Mouse (Mus musculus) midbrain, postnatal 0 days (tissue): ENCODE measurements at regions not wholly inside any gene's neighbourhood (a gene's known extent, or its start where the extent isn't known, plus 50 kb on each side); places are given as distances from the start of the nearest gene placed in this dataset.
A peak's percentile ranks its signal among the peaks of the same experiment; 100 is the strongest.

Experiments
- ATAC-seq: fragments of 200-750 bp; cut with Nextera tagmentation; 2 replicates; pipeline ENCODE4 v1.8.0; 2017; ENCODE audit warnings: moderate number of reproducible peaks, mild to moderate bottlenecking, moderate TSS enrichment, moderate library complexity; ENCODE audit not compliant: low FRiP score
- DNase-seq: peaks from one replicate; pipeline ENCODE4 v3.0.0-alpha.2; 2015; ENCODE audit warnings: low spot score
- H3K27ac ChIP-seq: fragments of 300-500 bp; sonication (generic); 2 replicates; pipeline ENCODE4 v1.5.1; 2014; ENCODE audit warnings: low read depth, mild to moderate bottlenecking, low read length, mixed read lengths
- H3K27me3 ChIP-seq: fragments of 300-500 bp; sonication (generic); 2 replicates; pipeline ENCODE4 v1.6.1; 2014; ENCODE audit warnings: low read length, control low read depth, mixed read lengths; ENCODE audit not compliant: insufficient read depth
- H3K36me3 ChIP-seq: fragments of 300-500 bp; sonication (generic); 2 replicates; pipeline ENCODE4 v1.6.1; 2014; ENCODE audit warnings: low read length, control low read depth, mixed read lengths; ENCODE audit not compliant: insufficient read depth
- H3K4me1 ChIP-seq: fragments of 300-500 bp; sonication (generic); 2 replicates; pipeline ENCODE4 v1.6.1; 2014; ENCODE audit warnings: mild to moderate bottlenecking, control low read depth, antibody characterized with exemption, low read length, mixed read lengths; ENCODE audit not compliant: insufficient read depth
- H3K4me2 ChIP-seq: fragments of 300-500 bp; sonication (generic); 2 replicates; pipeline ENCODE4 v1.6.1; 2014; ENCODE audit warnings: low read depth, mild to moderate bottlenecking, low read length, mixed read lengths; ENCODE audit not compliant: poor library complexity, severe bottlenecking
- H3K4me3 ChIP-seq: fragments of 300-500 bp; sonication (generic); 2 replicates; pipeline ENCODE4 v1.5.1; 2014; ENCODE audit warnings: low read depth, mild to moderate bottlenecking, low read length, moderate library complexity
- H3K9ac ChIP-seq: fragments of 300-500 bp; sonication (generic); replicated peaks from 2 replicates; pipeline ENCODE4 v1.6.1; 2014; ENCODE audit warnings: mild to moderate bottlenecking, low read length, moderate library complexity, mixed read lengths; ENCODE audit not compliant: poor library complexity, severe bottlenecking
- H3K9me3 ChIP-seq: fragments of 300-500 bp; sonication (generic); 2 replicates; pipeline ENCODE4 v1.6.1; 2016; ENCODE audit warnings: low read length, control low read depth
- CTCF ChIP-seq: IDR thresholded peaks from 2 replicates; pipeline ENCODE4 v1.5.1; 2016; ENCODE audit warnings: antibody characterized with exemption, mild to moderate bottlenecking
- WGBS: fragments of 180-500 bp; shearing (Covaris S2); extraction: QIAGEN DNeasy Blood & Tissue Kit; methylation state at CpG from one replicate; pipeline ENCODE4 v1.1.7; 2014; 5-methylcytosine and 5-hydroxymethylcytosine counted together

DNA sequence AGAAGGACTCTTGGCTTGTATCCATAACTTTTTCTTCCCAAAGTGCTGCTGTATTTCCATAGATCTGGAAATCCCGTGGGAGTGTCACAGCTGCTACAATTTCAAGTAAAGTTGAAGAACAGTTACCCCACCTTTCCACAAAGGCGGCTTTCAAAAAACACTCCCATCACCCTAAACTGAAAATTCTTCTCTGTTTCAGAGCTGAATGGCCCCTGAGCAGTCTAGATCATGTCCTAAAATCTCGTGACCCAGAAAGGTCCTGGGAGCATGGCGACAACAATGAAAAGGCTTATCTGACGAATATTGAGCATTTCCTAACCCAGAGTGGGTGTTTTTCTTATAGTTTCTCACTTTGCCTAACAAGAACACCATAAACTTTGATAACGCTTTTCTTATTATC, 92.2 kb downstream of the Olfr267 start:
- no peak for TF ChIP-seq CTCF
- Histone ChIP-seq H3K9ac (no peak overlapping the region), H3K4me1 (no peaks in the 10 kb centered on the region), H3K36me3 (no peaks in the 10 kb centered on the region), H3K9me3 (no peaks in the 10 kb centered on the region), H3K4me3 (no peak overlapping the region), H3K27ac (no peak overlapping the region), H3K4me2 (no peak overlapping the region), H3K27me3 (no peaks in the 10 kb centered on the region)
- no peak for DNase-seq
- 76% methylated on average over 6 of the region's 6 CpGs for WGBS
- no peak for ATAC-seq

- Histone ChIP-seq H3K9ac (no peak overlapping the region), H3K4me2 (no peak overlapping the region), H3K27me3 (no peaks in the 10 kb centered on the region), H3K36me3 (no peaks in the 10 kb centered on the region), H3K4me1 (no peaks in the 10 kb centered on the region), H3K27ac (no peak overlapping the region), H3K9me3 (no peaks in the 10 kb centered on the region), H3K4me3 (no peak overlapping the region)
- 84% methylated on average over 6 of the region's 6 CpGs for WGBS
- TF ChIP-seq CTCF = no peak
- DNase-seq = no peak
- ATAC-seq = no peak
Measured at GRCm38 (mm10) chr4:58693018-58693417, 94.5 kb downstream of the Olfr267 start.

GRCm38 (mm10) chr4:58681926-58682325, 105.6 kb downstream of the Olfr267 start:
- Histone ChIP-seq H3K9ac (no peak overlapping the region), H3K4me1 (no peaks in the 10 kb centered on the region), H3K36me3 (no peaks in the 10 kb centered on the region), H3K27ac (no peak overlapping the region), H3K9me3 (no peaks in the 10 kb centered on the region), H3K4me3 (no peak overlapping the region), H3K27me3 (no peaks in the 10 kb centered on the region), H3K4me2 (no peak overlapping the region)
- ATAC-seq (no peak), DNase-seq (no peak)
- WGBS = 87% methylated on average over 4 of the region's 4 CpGs
- no peak for TF ChIP-seq CTCF

- TF ChIP-seq CTCF = no peak
- no peak overlapping the region for H3K4me2 ChIP-seq
- no peak for ATAC-seq
- DNase-seq = no peak
- no peak overlapping the region for H3K27ac ChIP-seq
- H3K4me1 ChIP-seq = no peaks in the 10 kb centered on the region
- 54% methylated on average over 6 of the region's 6 CpGs for WGBS
- no peaks in the 10 kb centered on the region for H3K36me3 ChIP-seq
- H3K4me3 ChIP-seq = no peak overlapping the region
- no peak overlapping the region for H3K9ac ChIP-seq
- no peaks in the 10 kb centered on the region for H3K9me3 ChIP-seq
- H3K27me3 ChIP-seq = no peaks in the 10 kb centered on the region
Measured at GRCm38 (mm10) chr4:58677701-58678385, 109.7 kb downstream of the Olfr267 start.

DNA sequence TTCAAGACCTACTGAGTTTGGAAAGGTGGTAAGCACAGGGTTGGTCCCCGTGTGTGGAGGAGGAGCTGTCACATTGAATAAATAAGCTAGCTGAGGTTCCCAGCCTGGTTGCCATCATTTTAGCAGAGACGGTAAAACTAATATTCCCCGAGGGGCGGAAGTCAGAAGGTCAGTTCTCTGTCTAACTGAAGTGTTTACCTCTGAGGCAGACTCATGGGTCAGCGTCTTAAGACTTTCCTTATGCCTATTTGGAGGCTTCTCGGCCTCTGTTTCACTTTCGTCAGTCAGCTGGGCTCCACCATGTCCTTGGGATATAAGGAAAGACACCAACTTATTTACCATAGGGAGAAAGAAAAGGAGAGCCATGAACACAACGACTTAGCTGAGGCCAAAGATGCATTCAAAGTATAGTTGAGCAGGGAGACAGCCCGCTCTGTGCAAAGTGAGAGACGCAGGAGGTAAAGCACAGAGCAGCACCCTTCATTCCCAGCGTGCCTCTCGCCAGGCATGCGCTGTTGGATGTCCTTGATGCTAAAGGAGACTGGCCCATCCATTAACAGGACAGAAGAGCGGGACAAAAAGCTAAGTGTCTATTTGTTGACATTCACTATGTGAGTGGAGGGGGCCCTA, 116.0 kb downstream of the Olfr267 start:
- H3K9me3 ChIP-seq = no peaks in the 10 kb centered on the region
- no peaks in the 10 kb centered on the region for H3K36me3 ChIP-seq
- H3K27me3 ChIP-seq = no peaks in the 10 kb centered on the region
- H3K4me2 ChIP-seq = no peak overlapping the region
- H3K4me3 ChIP-seq = no peak overlapping the region
- DNase-seq (no peak), ATAC-seq (no peak)
- WGBS = 71% methylated on average over 14 of the region's 14 CpGs
- H3K9ac ChIP-seq = no peak overlapping the region
- H3K27ac ChIP-seq = no peak overlapping the region
- no peak for TF ChIP-seq CTCF
- no peaks in the 10 kb centered on the region for H3K4me1 ChIP-seq

DNA sequence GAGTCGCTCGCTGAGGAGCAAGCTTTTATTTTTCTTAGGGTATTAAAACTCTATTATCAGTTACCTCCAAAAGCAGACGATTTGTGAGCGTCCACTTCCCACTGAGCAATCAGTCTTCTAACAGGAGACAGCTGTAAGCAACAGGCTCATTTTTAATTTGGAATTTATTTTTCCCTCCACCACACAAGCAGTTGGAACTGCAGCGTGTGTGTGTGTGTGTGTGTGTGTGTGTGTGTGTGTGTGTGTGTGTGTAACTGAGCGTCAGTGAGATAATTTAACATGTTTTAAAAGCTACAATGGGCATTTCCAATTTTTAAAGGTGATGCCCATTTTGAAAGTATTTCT, 116.6 kb downstream of the Olfr267 start:
- WGBS = 18% methylated on average over 6 of the region's 6 CpGs
- Histone ChIP-seq H3K4me2 (peak overlapping the region; percentile 22), H3K9ac (no peak overlapping the region), H3K27ac (no peak overlapping the region), H3K36me3 (no peaks in the 10 kb centered on the region), H3K4me1 (no peaks in the 10 kb centered on the region), H3K27me3 (no peaks in the 10 kb centered on the region), H3K4me3 (no peak overlapping the region), H3K9me3 (no peaks in the 10 kb centered on the region)
- no peak for ATAC-seq
- no peak for DNase-seq
- no peak for TF ChIP-seq CTCF
